Mouse (Mus musculus): ENCODE results near the gene Gm6588.

- TF ChIP-seq CTCF (IDR thresholded peaks at IDR 0.05; ENCODE audit: borderline replicate concordance, extremely low read depth, insufficient read depth, insufficient read length) (no peak), POLR2A (IDR thresholded peaks at IDR 0.05; ENCODE audit: borderline replicate concordance, extremely low read depth, insufficient read depth, insufficient read length, poor library complexity, severe bottlenecking) (no peak)
Measured at GRCm38 (mm10) chr5:112483030-112483429, 33.8 kb downstream of the Gm6588 start.

All from brain, embryonic 14.5 days (tissue).